Mouse (Mus musculus) spleen, adult 12 weeks (tissue): ENCODE measurements around the gene Gpatch2l.
A peak's percentile ranks its signal among the peaks of the same experiment; 100 is the strongest.

Experiments used
- DNase-seq: peaks from one replicate; pipeline ENCODE4 v3.0.0; 2022; ENCODE audit warnings: low spot score

Gpatch2l gene

DNA sequence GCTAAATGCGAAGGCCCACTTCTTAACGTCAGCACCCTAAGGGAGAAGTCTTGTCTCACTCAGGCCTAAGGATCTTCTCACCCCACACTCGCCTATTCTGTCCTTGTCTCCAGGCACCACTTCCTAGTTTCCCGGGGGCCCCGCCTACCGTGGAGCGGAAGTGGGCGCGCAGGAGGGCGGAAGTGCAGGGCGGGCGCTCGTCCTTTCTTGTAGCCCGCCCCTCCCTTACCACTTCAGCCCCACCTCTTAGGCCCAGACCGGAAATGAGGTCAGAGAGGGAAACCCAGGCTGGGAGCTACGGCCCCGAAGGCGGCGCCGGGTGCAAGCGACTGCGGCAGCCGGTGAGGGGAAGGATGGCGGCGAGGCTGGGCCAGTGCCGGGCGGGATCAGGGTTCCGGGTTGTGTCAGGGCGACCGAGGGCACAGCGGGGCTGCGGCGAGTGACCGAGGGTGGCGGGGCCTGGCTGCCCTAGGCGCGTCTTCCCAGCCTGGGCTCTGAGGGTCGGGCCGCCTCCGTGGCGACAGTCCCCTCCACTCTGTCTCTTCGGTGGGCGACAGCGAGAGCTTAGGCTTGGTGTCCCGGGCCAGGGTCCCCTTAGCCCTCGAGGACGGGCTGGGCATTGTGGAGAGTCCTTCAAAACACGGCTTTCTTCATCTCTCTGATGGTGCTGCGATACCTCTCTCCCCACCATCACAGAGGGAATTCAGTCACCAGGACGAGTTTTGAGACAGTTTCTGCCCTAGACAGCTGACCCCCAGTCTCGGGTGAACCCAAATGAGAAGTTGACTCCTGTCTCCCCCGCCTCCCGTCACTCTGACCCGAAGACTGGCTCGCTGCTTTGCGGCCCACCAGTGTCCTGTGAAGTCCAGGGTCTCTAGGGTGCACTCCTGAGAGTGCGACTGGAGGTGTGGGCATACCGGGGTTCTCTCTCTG is at the start of gene Gpatch2l:
Gpatch2l (plus strand) TSS at position 255 of the 933 bp plus-strand sequence.
- peak; percentile 94 for DNase-seq

GRCm38 (mm10) chr12:86192036-86192449 is 49.6 kb upstream of the Gpatch2l start:
- no peak for DNase-seq

DNA sequence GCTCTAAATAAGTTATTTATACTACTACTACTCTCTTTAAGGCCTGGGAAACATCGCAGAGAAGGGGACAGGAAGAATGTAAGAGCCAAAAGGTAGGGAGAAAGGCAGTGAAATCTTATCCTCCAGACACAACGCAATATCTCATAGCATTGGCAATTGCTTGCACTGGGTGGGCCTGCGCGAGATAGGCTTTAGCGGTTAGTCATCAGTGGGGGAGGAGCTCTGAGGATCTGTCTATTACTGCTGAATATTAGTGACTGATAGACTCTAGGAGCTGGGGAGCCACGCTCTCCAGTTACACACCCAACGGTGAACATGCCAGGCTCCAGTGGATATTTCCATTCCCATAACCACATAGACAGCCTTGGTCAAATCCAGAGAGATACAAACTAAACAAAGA is 44.7 kb upstream of the Gpatch2l start:
- DNase-seq: no peak

DNA sequence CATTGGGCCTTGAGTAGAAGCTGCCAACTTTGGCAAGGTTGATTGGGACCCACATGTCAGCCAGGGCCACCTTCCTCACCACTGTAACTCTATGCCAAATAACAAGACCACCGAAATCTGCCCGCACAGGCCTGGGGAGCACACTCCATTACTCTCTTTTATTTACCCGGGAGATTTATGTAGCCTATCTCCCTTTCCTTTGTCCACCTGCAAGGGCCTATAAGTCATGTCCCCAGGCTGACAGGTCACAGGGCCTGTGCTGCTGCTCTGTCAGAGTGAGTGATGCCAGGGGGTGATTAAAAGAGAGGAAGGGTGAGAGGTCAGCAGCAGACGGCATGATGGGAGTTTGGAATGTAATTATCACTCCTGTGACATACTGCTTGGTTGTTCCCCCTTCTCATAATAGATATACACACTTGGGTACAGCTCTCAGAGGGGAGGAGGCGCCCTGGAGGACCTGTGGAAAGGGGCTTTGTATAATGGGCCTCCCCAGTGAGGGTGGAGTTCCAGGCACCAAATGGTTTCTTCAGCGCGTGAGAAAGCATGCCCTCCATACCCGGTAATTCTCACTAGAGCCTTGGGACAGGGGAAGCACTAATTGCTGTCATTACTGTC is 38.1 kb upstream of the Gpatch2l start:
- DNase-seq: no peak

GRCm38 (mm10) chr12:86211099-86211520 is 30.5 kb upstream of the Gpatch2l start:
- no peak for DNase-seq

DNA sequence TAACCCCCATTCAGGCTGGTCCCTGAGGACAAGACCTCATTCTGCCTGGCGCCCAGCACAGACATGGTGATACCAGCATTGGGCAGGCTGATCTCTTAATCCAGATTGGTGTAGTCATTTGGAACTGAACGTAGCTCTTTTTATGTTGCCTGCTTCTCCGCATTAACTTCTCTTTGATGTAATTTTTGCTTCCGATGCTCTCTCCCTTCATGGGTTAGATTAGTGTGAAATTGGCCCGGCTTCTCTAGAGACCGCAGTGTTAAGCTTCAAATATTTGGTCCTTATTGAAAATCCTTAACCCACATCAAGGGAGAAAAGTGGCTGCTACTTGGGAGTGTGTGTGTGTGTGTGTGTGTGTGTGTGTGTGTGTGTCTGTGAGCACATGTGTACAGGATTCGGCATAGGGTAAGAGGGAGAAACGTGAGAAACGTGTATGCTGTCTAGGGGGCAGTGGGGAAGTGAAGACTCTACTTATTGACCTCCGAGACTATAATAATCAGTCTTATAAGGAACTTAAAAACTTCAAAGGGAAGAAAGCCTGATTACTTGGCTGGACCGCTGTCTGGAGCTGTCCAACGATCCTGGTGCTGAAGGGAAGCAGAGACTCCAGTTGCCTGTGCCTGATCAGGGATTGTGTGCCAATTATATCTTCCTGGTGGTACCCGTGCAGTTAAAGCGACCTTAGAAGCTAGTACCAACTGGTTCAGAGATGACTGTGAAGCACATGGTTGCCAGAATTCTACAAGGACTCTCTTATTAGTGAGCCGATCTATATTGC is 28.8 kb upstream of the Gpatch2l start:
- DNase-seq: no peak

DNA sequence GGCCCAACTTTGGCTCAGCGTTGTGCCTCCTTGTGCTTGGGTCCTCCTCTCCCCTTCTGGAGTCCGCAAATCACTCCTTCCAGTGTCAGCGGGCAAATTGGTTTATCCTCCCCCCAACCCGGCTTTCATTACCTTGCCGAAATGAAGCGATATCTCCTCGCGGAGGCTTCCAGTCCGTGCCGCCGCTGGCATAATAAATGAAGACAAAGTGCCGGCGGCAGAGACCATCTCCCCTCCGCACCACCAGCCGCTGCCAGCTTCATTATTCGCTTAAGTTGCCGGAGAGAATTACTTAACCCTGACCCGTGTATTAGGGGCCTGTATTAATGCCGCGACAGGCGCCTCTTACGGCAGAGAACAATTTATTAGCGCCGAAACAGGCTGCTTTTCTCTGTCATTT is 27.5 kb upstream of the Gpatch2l start:
- DNase-seq: no peak

DNA sequence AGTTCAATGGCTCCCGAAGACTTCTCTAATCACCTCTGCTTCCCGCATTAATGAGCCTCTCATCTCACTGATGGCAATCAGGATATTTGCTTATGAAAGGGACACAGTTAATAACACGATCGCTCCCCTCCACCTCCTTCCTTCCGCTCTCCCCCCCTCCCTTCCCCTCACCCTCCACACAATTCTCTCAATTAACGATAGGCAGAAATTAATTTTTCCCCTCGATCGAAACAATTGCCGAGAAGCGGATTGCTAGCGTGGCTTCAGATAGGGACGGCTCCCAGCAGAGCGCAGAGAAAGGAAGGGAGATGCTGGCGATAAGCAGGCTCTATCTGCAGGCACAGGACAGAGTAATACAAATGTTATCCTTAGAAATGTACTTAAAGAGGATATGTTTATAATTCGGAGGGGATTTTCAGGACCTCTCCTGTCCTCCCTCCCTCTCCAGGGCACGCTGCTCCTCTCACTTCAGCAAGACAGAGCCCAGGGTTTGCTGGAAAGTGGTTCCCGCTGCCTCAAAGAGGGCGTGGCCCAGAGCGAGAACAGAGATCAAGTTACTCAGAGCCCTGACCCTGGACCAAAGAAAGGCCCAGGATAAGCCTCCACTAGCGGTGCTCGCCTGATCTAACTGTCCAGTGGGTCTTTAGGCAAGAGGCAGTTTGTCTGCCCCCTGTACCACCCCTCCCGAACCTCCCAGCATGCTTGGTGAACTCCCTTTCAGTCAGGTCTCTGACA is 24.8 kb upstream of the Gpatch2l start:
- no peak for DNase-seq

- no peak for DNase-seq
Measured at GRCm38 (mm10) chr12:86220200-86221021, 21.2 kb upstream of the Gpatch2l start.

- DNase-seq: no peak
Measured at GRCm38 (mm10) chr12:86221074-86221703, 20.5 kb upstream of the Gpatch2l start.

DNA sequence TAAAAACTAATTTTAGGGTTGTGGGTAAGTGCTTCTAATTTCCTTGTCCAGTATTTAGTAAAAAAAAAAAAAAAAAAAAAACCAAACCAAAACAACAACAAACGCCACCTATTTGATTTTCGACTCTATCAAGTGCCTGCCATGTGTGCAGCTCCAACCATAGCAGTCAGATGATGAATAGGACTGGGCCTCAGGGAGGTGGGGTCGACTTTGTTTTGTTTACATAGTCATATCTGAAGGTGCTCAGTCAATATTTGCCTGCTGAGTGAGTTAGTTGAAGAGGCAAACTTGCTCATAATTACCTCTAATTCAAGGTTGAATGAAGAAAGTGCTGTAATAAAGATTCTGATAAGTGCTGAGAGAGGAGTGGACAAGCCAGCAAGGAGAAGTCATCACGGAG is 7.4 kb upstream of the Gpatch2l start:
- no peak for DNase-seq

DNA sequence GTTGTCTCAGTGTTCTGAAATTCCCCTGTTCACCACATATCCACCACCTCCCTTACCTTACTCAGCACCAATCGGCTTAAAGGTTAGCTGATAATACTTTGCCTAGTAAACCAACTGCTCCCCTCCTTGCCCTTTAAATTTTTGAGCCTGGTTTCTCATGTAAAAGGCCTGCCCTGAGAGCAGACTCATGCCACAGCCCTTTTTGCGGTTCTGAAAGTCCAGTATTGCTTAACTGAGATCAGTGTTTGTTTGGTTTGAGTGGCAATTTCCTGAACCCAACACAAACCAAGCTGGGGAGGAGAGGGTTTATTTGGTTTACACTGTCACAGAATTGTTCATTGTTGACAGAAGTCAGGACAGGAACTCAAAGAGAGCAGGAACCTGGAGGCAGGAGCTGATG is 2.9 kb upstream of the Gpatch2l start:
- no peak for DNase-seq

- DNase-seq: peak; percentile 10
Measured at GRCm38 (mm10) chr12:86242563-86242962, 905 bp downstream of the Gpatch2l start.

DNA sequence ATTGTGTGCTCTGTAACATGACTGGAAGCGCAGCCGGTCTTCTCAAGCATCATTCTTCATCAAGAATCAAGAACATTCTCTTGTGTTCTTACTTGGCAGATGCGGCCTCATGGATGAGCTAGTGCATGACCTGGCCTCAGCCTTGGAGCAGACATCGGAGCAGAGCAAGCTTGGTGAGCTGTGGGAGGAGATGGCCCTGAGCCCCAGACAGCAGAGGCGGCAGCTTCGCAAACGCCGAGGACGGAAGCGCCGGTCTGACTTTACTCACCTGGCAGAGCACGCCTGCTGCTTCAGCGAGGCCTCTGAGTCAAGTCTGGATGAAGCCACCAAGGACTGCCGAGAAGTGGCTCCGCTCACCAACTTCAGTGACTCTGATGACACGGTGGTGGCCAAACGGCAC is 2.3 kb downstream of the Gpatch2l start:
- DNase-seq: no peak

DNA sequence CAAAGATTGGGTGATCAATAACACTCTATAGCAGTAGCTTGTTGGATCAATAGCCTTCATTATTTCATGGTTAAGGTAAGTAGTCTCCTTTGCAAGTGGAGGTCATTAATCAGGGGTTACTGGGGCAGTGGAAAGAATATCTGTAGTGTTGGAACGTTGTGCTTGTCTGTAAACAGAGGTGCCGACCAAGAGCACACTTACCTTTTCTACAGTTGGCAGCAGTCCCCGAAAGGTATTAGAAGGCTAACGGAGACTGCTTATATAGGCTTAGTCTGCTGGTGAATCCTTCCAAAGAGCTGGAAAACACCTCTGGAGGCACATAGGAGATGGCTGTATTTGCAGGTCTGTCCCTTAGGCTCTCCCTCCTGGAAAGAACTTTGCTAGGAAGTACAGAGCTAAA is 8.5 kb downstream of the Gpatch2l start:
- DNase-seq: no peak

GRCm38 (mm10) chr12:86254910-86255309 is 13.3 kb downstream of the Gpatch2l start:
- DNase-seq: no peak

DNA sequence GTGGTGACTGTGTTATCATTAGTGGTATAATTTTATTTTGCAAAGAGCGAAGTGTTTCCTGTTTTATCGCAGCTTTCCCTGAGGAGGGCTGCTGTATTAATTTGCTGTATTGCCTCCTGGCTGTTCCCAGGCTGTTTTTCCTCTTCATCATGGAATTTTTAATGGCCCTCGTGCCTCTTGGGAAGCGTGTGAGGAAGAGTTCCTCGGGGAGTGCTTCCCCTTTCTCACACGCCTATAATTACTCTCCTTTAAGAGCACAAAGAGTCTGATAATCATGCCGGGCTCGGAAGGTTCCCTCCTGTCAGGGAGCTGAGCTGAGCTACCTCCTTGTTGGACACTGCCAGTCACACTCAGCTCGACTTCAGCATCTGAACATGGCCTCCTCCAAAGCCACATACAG is 30.0 kb downstream of the Gpatch2l start:
- DNase-seq: no peak

GRCm38 (mm10) chr12:86274246-86274645 is 32.6 kb downstream of the Gpatch2l start:
- DNase-seq: no peak

DNA sequence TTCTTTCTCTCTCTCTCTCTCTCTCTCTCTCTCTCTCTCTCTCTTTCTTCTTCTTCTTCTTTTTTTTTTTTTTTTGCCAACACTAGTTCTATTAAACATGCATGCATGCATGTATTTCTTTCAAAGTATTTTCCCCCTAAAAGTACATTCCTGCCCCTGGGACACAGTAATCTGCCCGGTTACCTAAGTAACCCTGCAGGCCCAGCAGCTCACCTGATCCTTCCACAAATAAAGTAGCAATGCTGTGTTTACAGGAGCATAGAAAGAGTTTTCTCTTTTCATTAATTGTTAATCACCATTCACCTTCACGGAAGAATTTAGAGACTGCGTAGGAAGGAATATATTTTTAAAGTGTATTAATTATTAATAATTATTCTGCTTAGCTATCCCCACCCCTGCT is 34.1 kb downstream of the Gpatch2l start:
- no peak for DNase-seq

GRCm38 (mm10) chr12:86276463-86276862 is 34.8 kb downstream of the Gpatch2l start:
- no peak for DNase-seq

DNA sequence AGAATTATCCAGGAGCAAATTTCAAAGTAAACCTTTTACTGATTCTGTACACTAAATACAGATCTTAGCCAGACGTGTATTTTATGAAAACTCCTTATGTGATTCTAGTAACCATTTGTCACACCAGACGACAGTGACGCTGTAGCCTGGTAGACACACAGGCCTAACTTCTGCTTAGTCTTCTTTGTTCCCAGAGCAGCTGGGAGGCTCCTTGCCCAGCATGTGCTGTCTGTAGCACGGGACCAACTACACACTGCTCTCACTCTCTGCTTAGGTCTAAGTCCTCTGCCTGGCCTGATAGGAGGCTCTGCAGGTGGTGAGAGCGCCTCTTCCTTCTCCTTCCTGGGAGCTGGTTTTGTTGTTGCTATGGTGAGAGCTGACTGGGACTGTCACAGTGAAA is 35.2 kb downstream of the Gpatch2l start:
- DNase-seq: no peak
